ENCODE assay signal across 1 mouse cellular context in genomic region chr2:167221159-167221845, GRCm38 (mm10).
TF ChIP-seq lines count a peak whose summit lies in the region.

No protein-coding gene starts in this region.

TF ChIP-seq in MEL, 35 proteins besides CTCF, POLR2A, EP300 and RAD21:
- TF ChIP-seq NRF1 (IDR thresholded peaks at IDR 0.05; ENCODE audit: insufficient read depth, low read depth, low read length, poor library complexity, severe bottlenecking) (no peak), MXI1 (IDR thresholded peaks at IDR 0.05; ENCODE audit: low read depth, low read length) (peak; percentile 74; the same call in 1 of the 2 replicates), MYC (IDR thresholded peaks at IDR 0.05; ENCODE audit: low read depth, low read length) (peak; percentile 59; the same call in 1 of the 2 replicates), TBP (IDR thresholded peaks at IDR 0.05; ENCODE audit: low read depth, low read length) (peak; percentile 73; the same call in 1 of the 2 replicates), POLR2AphosphoS5 (IDR thresholded peaks at IDR 0.05; ENCODE audit: borderline replicate concordance, low read depth, low read length) (no peak), ZC3H11A (IDR thresholded peaks at IDR 0.05; ENCODE audit: low read depth, low read length) (no peak), NELFE (IDR thresholded peaks at IDR 0.05; ENCODE audit: low read depth, low read length) (peak; percentile 45; the same call in 1 of the 2 replicates), ETS1 (IDR thresholded peaks at IDR 0.05; ENCODE audit: low read depth, low read length) (no peak), TAL1 (IDR thresholded peaks at IDR 0.05; ENCODE audit: low read length) (no peak), RCOR1 (IDR thresholded peaks at IDR 0.05; ENCODE audit: low read depth, low read length) (no peak), MAX (IDR thresholded peaks at IDR 0.05; ENCODE audit: low read length) (peak; percentile 29; the same call in 1 of the 2 replicates), CHD1 (IDR thresholded peaks at IDR 0.05; ENCODE audit: low read depth, low read length) (0 out of 2 replicates have a peak, but pooled peaks have one; percentile 68), HCFC1 (IDR thresholded peaks at IDR 0.05; ENCODE audit: low read depth, low read length) (peak; percentile 81)
